Mouse (Mus musculus) C2C12 (cell line): ENCODE measurements around the gene Trim24.

ENCODE experiments used
- CTCF ChIP-seq: IDR thresholded peaks from one replicate; pipeline ENCODE4 v1.5.1; 2011; ENCODE audit not compliant: control insufficient read depth, insufficient read depth, insufficient read length
- MAX ChIP-seq: IDR thresholded peaks from one replicate; pipeline ENCODE4 v1.6.1; 2011; ENCODE audit warnings: mild to moderate bottlenecking, control low read depth
- MYOG ChIP-seq: IDR thresholded peaks from one replicate; pipeline ENCODE4 v1.6.1; 2011; ENCODE audit not compliant: control insufficient read depth, insufficient read length; ENCODE audit errors: extremely low read depth
- USF1 ChIP-seq: IDR thresholded peaks from one replicate; pipeline ENCODE4 v1.6.1; 2011; ENCODE audit warnings: low read depth, mild to moderate bottlenecking, control low read depth, moderate library complexity

- no peak for TF ChIP-seq CTCF
- no peak for TF ChIP-seq MYOG
- no peak for TF ChIP-seq MAX
- no peak for TF ChIP-seq USF1
These were observed 31.2 kb downstream of the Trim24 start for GRCm38 (mm10) chr6:37901791-37902190.
